Mouse (Mus musculus): ENCODE results near the gene Tmco3.

DNA sequence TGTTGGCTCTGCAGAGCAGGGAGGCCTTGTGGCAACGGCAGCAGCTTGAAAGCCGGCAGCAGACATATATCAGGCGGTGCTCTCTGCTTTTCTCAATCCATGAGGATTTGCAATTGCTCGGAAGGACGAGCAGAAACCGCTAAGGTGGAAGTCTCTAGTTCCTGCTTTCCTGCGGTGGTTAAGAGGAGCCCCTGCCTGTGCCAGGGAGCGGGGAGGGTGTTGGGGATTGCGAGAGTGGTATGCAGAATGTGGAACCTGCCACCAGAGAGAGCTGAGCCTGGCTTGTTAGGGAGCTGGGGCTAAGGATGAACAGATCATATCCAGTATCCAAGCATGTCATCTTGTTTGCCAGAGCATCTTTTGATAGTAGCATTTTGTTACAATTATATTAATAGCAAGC lies 18.9 kb downstream of the Tmco3 start:
- TF ChIP-seq CTCF (IDR thresholded peaks at IDR 0.05; ENCODE audit: borderline replicate concordance, insufficient read depth, low read length) (no peak), POLR2A (IDR thresholded peaks at IDR 0.05; ENCODE audit: low read depth, low read length) (no peak)
